Mouse (Mus musculus): ENCODE results near the gene Thtpa. TPM values are rescaled to one million over a fixed set of nuclear protein-coding genes. Genes with fewer than 3 reads are reported as not detected.

The Thtpa gene
- polyA plus RNA-seq, 1 experiment from 2014 or later: 25.6 TPM

GRCm38 (mm10) chr14:55113351-55113974, 18.9 kb downstream of the Thtpa start:
- 70% methylated on average over 51 of the region's 51 CpGs for WGBS
- no peak overlapping the region; the same call in 1 of the 2 replicates for H3K4me3 ChIP-seq
- peaks cover 50% of the 10 kb centered on the region for H3K4me1 ChIP-seq

GRCm38 (mm10) chr14:55113975-55114645, 19.5 kb downstream of the Thtpa start:
- peaks cover 95% of the 10 kb centered on the region for H3K27me3 ChIP-seq (ENCODE audit: low read depth, poor library complexity, severe bottlenecking)
- no peaks in the 10 kb centered on the region for H3K9me3 ChIP-seq (replicated peaks)
- DNase-seq (ENCODE audit: low spot score): no peak
- 11% methylated on average over 26 of the region's 26 CpGs for WGBS
- H3K36me3 ChIP-seq: no peaks in the 10 kb centered on the region
- peak overlapping the region; percentile 61 for H3K4me3 ChIP-seq
- H3K4me1 ChIP-seq: peaks cover 43% of the 10 kb centered on the region
- no peak overlapping the region for H3K27ac ChIP-seq

More at GRCm38 (mm10) chr14:55113351-55113974, 18.9 kb downstream of the Thtpa start:
- no peak for DNase-seq (ENCODE audit: low spot score)
- Histone ChIP-seq H3K36me3 (no peaks in the 10 kb centered on the region), H3K27ac (no peak overlapping the region), H3K9me3 (replicated peaks) (no peaks in the 10 kb centered on the region), H3K27me3 (ENCODE audit: low read depth, poor library complexity, severe bottlenecking) (peaks cover 100% of the 10 kb centered on the region)

DNA sequence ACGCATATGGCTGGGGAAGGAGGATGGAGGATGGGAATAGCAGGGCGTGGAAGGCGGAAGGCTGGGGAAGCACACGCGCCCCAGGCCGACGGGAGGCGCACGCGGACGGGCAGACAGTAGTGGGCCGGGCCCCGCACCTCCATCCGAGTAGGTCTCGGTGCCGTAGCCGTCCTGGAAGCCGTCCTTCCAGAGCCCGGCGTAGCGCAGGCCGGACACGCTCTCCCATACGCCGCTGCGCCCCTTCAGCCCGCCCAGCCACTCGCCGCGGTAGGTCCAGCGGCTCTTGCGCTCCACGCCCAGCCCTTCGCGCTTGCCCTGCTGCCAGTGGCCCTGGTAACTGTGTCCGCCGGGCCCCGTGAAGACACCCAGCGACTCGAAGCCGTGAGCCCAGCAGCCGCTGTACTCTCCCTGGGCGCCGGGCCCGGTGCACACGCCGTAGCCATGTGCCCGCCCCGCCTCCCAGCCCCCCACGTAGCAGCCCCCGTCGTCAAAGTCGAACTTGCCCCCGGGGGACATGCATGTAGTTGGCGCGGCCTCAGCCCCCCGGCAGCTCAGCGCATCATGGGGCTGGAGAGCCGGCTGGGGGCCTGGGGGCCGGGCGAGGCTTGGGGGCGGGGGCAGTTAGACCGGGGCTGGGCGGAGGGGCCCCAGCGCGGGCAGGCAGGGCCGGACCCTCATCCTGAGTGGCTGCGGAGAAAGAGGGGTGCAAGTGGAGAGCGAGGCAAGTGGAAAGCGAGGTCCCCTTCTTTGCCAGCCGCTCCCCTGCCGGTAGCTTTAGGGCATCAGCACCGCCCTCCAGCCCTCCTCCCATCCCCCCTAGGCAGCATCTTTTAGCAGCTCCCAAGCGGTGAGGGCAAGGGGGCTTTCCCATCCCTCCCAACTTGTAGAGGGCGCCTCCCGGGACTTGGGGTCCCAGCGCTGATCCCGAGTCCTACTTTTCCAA, 20.4 kb downstream of the Thtpa start:
- Histone ChIP-seq H3K27ac (peak overlapping the region; percentile 70), H3K27me3 (ENCODE audit: low read depth, poor library complexity, severe bottlenecking) (peaks cover 85% of the 10 kb centered on the region), H3K4me3 (peak overlapping the region; percentile 61), H3K36me3 (no peaks in the 10 kb centered on the region), H3K9me3 (replicated peaks) (no peaks in the 10 kb centered on the region), H3K4me1 (peaks cover 34% of the 10 kb centered on the region)
- WGBS: under 1% methylated on average over 71 of the region's 78 CpGs
- peak; percentile 61 for DNase-seq (ENCODE audit: low spot score)

DNA sequence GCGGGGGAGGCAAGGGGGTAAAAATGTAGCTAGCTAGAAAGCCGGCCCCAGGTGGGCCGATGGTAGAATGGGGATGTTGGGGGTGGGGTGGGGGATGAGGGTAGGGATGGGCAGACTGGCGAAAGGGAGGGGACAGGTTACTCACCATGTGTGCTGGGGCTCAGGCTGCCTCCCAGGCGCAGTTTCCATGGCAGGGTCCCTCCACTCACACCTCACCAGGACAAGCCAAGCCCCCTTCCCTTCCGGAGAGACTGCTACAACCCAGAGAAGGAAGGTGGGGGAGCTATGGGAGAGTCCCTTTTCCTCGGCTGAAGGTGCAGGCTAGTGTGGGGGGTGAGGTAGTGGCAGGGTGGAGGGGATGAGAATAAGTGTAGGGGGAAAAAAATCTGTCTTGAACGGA, 21.3 kb downstream of the Thtpa start:
- Histone ChIP-seq H3K9me3 (replicated peaks) (no peaks in the 10 kb centered on the region), H3K27me3 (ENCODE audit: low read depth, poor library complexity, severe bottlenecking) (peaks cover 77% of the 10 kb centered on the region), H3K4me1 (peaks cover 34% of the 10 kb centered on the region), H3K36me3 (no peaks in the 10 kb centered on the region), H3K4me3 (peak overlapping the region; percentile 61), H3K27ac (no peak overlapping the region)
- 1% methylated on average over 8 of the region's 8 CpGs for WGBS
- no peak for DNase-seq (ENCODE audit: low spot score)

DNA sequence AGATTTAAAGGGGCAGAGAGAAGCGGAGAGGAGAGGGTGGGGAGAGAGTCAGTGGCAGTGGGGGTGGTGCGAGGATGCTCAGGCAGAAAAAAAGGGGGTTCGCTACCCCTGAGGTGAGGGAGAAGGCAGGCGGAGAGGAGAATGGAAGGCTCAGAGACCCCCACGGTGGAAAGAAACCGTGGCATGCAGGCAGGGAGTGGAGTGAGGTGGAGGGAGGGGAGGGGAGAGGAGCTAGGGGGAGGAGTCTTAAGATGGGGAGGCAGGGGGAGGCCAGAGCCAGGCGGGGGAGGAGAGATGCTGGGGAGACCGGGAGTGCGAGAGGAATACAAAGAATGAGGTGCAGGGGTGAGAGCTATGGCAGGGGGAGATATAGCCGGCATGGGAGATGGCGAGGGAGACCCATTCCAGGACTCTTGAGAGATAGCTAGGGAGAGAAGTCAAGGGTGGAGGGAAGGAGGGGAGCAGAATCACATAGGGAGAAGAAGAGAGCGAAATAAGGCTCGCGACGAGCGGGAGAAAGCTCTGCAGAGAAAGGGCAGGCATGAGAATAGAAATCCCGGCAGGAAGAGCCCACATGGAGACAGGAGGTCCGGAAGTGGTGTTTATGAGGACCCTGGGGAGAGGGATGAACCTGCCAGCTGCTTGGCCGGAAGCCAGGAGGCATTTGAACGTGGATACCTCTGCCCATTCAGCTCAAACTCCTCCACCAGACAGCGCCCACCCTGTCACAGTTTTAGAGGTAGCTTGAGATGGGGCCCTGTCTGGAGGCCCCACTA, 22.0 kb downstream of the Thtpa start, which contains the start of gene Jph4:
Jph4 (minus strand) TSS at position 511 of the 776 bp plus-strand sequence.
- Histone ChIP-seq H3K27me3 (ENCODE audit: low read depth, poor library complexity, severe bottlenecking) (peaks cover 70% of the 10 kb centered on the region), H3K4me1 (peaks cover 34% of the 10 kb centered on the region), H3K9me3 (replicated peaks) (no peaks in the 10 kb centered on the region), H3K27ac (no peak within 1 kb of the TSS), H3K36me3 (no peaks in the 10 kb centered on the region), H3K4me3 (peak within 1 kb of the TSS; percentile 61)
- DNase-seq (ENCODE audit: low spot score): no peak
- WGBS: 3% methylated on average over 21 of the region's 21 CpGs

GRCm38 (mm10) chr14:55118852-55119251, 24.3 kb downstream of the Thtpa start:
- DNase-seq (ENCODE audit: low spot score): no peak
- Histone ChIP-seq H3K9me3 (replicated peaks) (no peaks in the 10 kb centered on the region), H3K4me1 (peaks cover 40% of the 10 kb centered on the region), H3K27ac (no peak overlapping the region), H3K36me3 (no peaks in the 10 kb centered on the region), H3K27me3 (ENCODE audit: low read depth, poor library complexity, severe bottlenecking) (peaks cover 47% of the 10 kb centered on the region), H3K4me3 (no peak overlapping the region)
- 83% methylated on average over 4 of the region's 4 CpGs for WGBS

- WGBS: 73% methylated on average over 4 of the region's 4 CpGs
- no peak overlapping the region for H3K4me3 ChIP-seq
- H3K27ac ChIP-seq: no peak overlapping the region
- no peak for DNase-seq (ENCODE audit: low spot score)
- peaks cover 40% of the 10 kb centered on the region for H3K27me3 ChIP-seq (ENCODE audit: low read depth, poor library complexity, severe bottlenecking)
- H3K9me3 ChIP-seq (replicated peaks): no peaks in the 10 kb centered on the region
- H3K4me1 ChIP-seq: peaks cover 33% of the 10 kb centered on the region
- no peaks in the 10 kb centered on the region for H3K36me3 ChIP-seq
These were observed 25.0 kb downstream of the Thtpa start for GRCm38 (mm10) chr14:55119421-55120134.

DNA sequence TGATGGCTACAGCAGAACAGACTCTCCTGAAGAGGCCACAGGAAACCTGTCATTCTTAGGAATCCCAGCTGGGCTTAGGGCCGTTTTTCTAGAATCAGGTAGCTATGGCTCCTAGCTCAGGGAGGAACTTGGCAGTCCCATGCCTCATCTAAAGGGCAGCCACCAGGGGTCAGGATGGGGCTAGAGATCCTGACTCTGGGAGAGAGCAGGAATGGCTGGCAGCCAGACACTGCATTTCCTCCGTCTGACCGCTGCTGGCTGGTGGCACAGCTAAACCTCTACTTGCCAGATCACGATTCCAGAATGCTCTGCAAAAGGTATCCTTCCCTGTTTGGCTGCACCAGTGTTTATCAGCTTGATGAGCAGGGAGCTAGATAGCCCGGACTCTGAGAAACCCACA, 27.4 kb downstream of the Thtpa start:
- Histone ChIP-seq H3K27me3 (ENCODE audit: low read depth, poor library complexity, severe bottlenecking) (peaks cover 16% of the 10 kb centered on the region), H3K36me3 (no peaks in the 10 kb centered on the region), H3K4me3 (no peak overlapping the region), H3K9me3 (replicated peaks) (no peaks in the 10 kb centered on the region), H3K27ac (no peak overlapping the region), H3K4me1 (peaks cover 9% of the 10 kb centered on the region)
- peak; percentile 80 for DNase-seq (ENCODE audit: low spot score)
- 15% methylated on average over 5 of the region's 5 CpGs for WGBS

DNA sequence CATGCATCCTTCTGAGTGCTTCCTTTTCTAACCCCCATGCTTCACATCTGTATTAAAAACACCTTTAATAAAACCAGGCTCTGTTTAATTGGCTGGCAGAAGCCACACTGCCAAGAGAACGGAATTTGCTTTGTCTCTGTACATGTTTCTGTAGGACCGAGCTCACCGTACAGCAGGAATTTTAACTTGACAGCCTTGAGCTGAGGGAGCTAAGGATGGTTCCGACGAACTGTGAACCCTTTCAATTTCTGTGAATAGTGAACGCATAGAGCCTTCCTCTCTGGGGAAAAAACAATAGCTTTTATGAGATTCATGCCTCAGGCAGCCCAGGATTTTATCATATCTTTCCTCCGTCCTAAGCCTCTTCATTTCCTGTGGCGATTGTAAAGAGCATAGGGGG, 27.8 kb downstream of the Thtpa start:
- peaks cover 12% of the 10 kb centered on the region for H3K27me3 ChIP-seq (ENCODE audit: low read depth, poor library complexity, severe bottlenecking)
- H3K4me1 ChIP-seq: peaks cover 8% of the 10 kb centered on the region
- H3K4me3 ChIP-seq: no peak overlapping the region
- no peak overlapping the region for H3K27ac ChIP-seq
- DNase-seq (ENCODE audit: low spot score): no peak
- no peaks in the 10 kb centered on the region for H3K36me3 ChIP-seq
- no peaks in the 10 kb centered on the region for H3K9me3 ChIP-seq (replicated peaks)
- 72% methylated on average over 8 of the region's 8 CpGs for WGBS

DNA sequence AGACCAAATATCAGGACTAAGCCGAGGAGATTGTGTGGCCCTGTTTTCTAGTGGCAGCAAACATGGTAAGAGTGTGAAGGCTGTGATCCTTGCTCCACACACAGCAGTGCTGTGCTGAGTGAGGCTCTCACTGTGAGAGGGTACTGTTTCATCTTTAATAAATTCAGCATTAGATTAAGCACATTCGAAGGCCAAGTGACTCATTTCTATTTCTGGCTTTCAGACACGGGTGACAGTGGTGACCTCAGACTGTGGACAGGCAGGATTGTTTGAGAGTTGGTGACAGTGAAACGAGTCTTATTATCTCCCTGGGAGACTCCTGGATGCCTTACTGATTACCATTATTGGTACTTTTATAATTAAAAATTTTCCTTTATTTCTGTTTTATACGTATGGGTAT, 31.1 kb downstream of the Thtpa start:
- peaks cover 8% of the 10 kb centered on the region for H3K4me1 ChIP-seq
- no peak overlapping the region for H3K4me3 ChIP-seq
- no peak overlapping the region for H3K27ac ChIP-seq
- no peaks in the 10 kb centered on the region for H3K27me3 ChIP-seq (ENCODE audit: low read depth, poor library complexity, severe bottlenecking)
- no peaks in the 10 kb centered on the region for H3K9me3 ChIP-seq (replicated peaks)
- 89% methylated on average over 5 of the region's 5 CpGs for WGBS
- DNase-seq (ENCODE audit: low spot score): no peak
- no peaks in the 10 kb centered on the region for H3K36me3 ChIP-seq

DNA sequence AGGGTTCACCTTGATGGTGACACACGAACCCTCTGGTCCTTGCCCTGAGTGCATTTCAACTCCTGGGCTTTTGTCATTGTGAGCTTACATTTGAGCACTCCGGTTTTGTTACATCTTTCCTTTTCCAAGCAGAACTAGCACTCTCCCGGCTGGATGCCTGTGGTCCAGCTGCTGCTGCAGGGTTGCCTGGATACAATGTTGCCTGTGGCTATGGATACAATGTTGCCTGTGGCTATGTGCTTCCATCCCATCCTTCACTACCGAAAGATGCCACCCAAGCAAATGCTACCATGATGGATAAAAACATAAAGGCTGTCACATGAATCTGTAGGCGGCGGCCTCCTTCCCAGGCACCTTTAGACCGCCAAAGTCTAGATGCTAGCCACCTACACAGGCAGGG, 31.9 kb downstream of the Thtpa start:
- DNase-seq (ENCODE audit: low spot score): no peak
- no peak overlapping the region for H3K27ac ChIP-seq
- H3K4me1 ChIP-seq: peaks cover 8% of the 10 kb centered on the region
- no peak overlapping the region for H3K4me3 ChIP-seq
- 86% methylated on average over 7 of the region's 7 CpGs for WGBS
- no peaks in the 10 kb centered on the region for H3K9me3 ChIP-seq (replicated peaks)
- H3K27me3 ChIP-seq (ENCODE audit: low read depth, poor library complexity, severe bottlenecking): no peaks in the 10 kb centered on the region
- H3K36me3 ChIP-seq: no peaks in the 10 kb centered on the region

DNA sequence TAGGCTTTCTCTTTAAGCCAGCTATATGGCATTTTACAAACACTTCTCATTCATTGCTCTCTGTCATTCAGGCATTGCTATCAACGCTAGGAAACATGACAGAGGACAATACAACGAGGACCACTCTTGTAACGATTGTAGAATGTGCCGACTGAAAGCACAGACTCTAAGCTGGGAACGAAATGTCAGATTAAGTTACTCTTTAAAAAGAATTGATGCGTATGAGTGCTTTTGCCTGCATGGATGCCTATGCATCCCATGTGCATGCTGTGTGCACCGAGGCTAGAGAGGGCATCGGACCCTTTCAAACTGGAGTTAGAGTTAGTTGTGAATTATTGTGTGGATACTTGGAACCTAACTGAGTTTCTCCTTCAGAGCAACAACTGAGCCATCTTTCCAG, 41.1 kb downstream of the Thtpa start:
- DNase-seq (ENCODE audit: low spot score): no peak
- Histone ChIP-seq H3K27ac (no peak overlapping the region), H3K36me3 (no peaks in the 10 kb centered on the region), H3K27me3 (ENCODE audit: low read depth, poor library complexity, severe bottlenecking) (0 out of 2 replicates have a peak, but pooled peaks cover 4% of the 10 kb centered on the region), H3K9me3 (replicated peaks) (no peaks in the 10 kb centered on the region), H3K4me1 (no peaks in the 10 kb centered on the region), H3K4me3 (no peak overlapping the region)
- 87% methylated on average over 8 of the region's 8 CpGs for WGBS

All from limb, embryonic 10.5 days (tissue).